Mouse (Mus musculus) limb, embryonic 10.5 days (tissue): Measurements from ENCODE around the gene Cdkn1c. TPM values are rescaled to one million over a fixed set of nuclear protein-coding genes. Genes with fewer than 3 reads are reported as not detected.

Experiments used
- DNase-seq: peaks from one replicate; pipeline ENCODE4 v3.0.0-alpha.2; 2017; ENCODE audit warnings: low spot score
- H3K27ac ChIP-seq: fragments of 300-500 bp; sonication (generic); 2 replicates; pipeline ENCODE4 v1.5.1; 2016; ENCODE audit warnings: mild to moderate bottlenecking
- H3K27me3 ChIP-seq: fragments of 300-500 bp; sonication (generic); 2 replicates; pipeline ENCODE4 v1.6.1; 2016; ENCODE audit warnings: low read depth, mild to moderate bottlenecking; ENCODE audit not compliant: poor library complexity, severe bottlenecking
- H3K36me3 ChIP-seq: fragments of 300-500 bp; sonication (generic); 2 replicates; pipeline ENCODE4 v1.6.1; 2016; ENCODE audit warnings: mild to moderate bottlenecking, moderate library complexity
- H3K4me1 ChIP-seq: fragments of 300-500 bp; sonication (generic); 2 replicates; pipeline ENCODE4 v1.6.1; 2016
- H3K4me3 ChIP-seq: fragments of 300-500 bp; sonication (generic); 2 replicates; pipeline ENCODE4 v1.5.1; 2016; ENCODE audit warnings: mild to moderate bottlenecking, moderate library complexity
- H3K9me3 ChIP-seq: fragments of 300-500 bp; sonication (generic); replicated peaks from 2 replicates; pipeline ENCODE4 v1.6.1; 2016; ENCODE audit warnings: mild to moderate bottlenecking
- WGBS: fragments of 180-500 bp; shearing (Covaris S2); methylation state at CpG from one replicate; pipeline ENCODE4 v1.1.7; 2016; 5-methylcytosine and 5-hydroxymethylcytosine counted together
- polyA plus RNA-seq: library from polyadenylated mRNA; unstranded; fragments of >200 nt; fragmentation: Nextera tagmentation; extraction: Ambion mirVana; gene quantifications from 2 replicates; pipeline ENCODE4 v1.2.1, GENCODE M21; 2016

Gene Cdkn1c
- polyA plus RNA-seq, 1 experiment from 2014 or later: 593 TPM

DNA sequence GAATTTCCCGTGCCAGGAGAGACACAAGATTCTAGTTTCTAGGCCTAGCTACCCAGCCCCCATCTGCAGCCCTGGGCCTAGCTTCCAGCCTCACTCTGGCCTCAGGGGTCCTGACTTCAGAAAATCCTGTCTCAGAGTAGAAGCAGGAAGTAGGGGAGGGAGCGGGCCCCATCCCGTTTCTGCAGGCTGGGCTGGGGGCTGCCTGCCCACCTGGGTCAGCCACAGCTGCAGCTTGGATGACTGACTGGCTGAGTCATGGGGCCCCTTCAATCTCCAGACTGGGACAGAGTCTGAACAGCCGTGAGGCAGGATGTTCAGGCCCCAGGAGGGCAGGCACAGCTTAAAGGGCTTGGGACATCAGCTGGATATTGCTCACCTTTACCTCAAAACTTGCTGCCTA is 45.8 kb downstream of the Cdkn1c start:
- H3K4me3 ChIP-seq: no peak overlapping the region
- 46% methylated on average over 4 of the region's 4 CpGs for WGBS
- peak overlapping the region; percentile 81 for H3K27ac ChIP-seq
- H3K9me3 ChIP-seq: no peaks in the 10 kb centered on the region
- H3K36me3 ChIP-seq: no peaks in the 10 kb centered on the region
- H3K27me3 ChIP-seq: no peaks in the 10 kb centered on the region
- peak; percentile 50 for DNase-seq
- peaks cover 36% of the 10 kb centered on the region for H3K4me1 ChIP-seq

DNA sequence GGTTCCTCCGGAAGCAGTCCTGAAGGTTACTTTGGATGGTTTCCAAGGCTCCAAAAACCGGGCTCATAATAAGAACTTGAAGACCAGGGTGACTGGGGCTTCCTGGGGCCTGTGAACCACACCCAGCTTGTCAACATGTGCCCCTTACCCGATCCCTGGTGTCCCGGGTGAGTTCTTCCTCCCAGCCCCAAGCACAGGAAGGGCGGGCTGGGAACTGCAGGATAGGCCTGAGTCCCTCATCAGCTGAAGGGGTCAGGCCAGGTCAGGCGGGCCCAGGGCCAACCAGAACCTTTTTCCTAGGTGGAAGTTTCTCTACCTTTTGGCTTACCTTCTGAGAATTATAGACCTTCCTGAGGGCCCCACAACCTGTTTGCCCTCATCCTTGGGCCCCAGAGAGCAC is 48.2 kb downstream of the Cdkn1c start:
- Histone ChIP-seq H3K4me3 (no peak overlapping the region), H3K4me1 (peaks cover 54% of the 10 kb centered on the region), H3K9me3 (no peaks in the 10 kb centered on the region), H3K27ac (no peak overlapping the region), H3K36me3 (no peaks in the 10 kb centered on the region), H3K27me3 (no peaks in the 10 kb centered on the region)
- WGBS: 74% methylated on average over 6 of the region's 6 CpGs
- no peak for DNase-seq

DNA sequence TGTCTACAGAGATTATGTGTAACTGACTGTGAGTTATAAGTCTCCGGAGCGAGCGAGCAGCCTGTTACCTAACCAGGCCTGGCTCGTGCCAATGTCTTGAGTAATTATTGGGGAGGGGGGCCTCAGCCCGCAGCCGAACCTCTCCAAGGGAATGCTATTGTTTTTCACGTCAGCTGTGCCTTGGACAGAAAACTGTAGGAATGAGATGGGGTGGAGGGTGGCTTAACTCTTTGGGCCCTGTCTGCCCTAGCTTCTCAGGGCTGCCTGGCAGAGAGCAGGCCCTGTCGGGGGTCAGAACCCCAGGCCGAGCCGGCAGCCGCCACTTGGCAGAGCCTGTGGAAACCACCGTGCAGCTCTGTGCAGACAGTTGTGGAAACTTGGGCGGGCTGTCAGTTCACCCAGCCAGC is 52.2 kb downstream of the Cdkn1c start:
- no peak overlapping the region for H3K4me3 ChIP-seq
- peaks cover 31% of the 10 kb centered on the region for H3K4me1 ChIP-seq
- H3K27ac ChIP-seq: peak overlapping the region; percentile 78
- WGBS: 73% methylated on average over 13 of the region's 13 CpGs
- H3K9me3 ChIP-seq: no peaks in the 10 kb centered on the region
- no peak for DNase-seq
- H3K36me3 ChIP-seq: no peaks in the 10 kb centered on the region
- no peaks in the 10 kb centered on the region for H3K27me3 ChIP-seq

Other genes with a start within 250 kb of the Cdkn1c start
- 0.25 and 0.53 TPM in 2 replicates for gene Slc22a18, start 12.7 kb upstream of the Cdkn1c start, polyA plus RNA-seq
- 2.6 and 3.1 TPM in 2 replicates for gene Phlda2, start 42.1 kb upstream of the Cdkn1c start, polyA plus RNA-seq
- 385 and 410 TPM in 2 replicates for gene Nap1l4, start 88.1 kb upstream of the Cdkn1c start, polyA plus RNA-seq
- 79.2 and 88.3 TPM in 2 replicates for gene Cars, start 139.0 kb upstream of the Cdkn1c start, polyA plus RNA-seq
- gene Tnfrsf26, start 167.7 kb upstream of the Cdkn1c start, polyA plus RNA-seq: 0.09 and 0.20 TPM in 2 replicates
- gene Tnfrsf22, start 188.6 kb upstream of the Cdkn1c start, polyA plus RNA-seq: 9.3 and 9.8 TPM in 2 replicates
- gene Tnfrsf23, start 224.8 kb upstream of the Cdkn1c start, polyA plus RNA-seq: 0.25 TPM in 1 of 2 replicates, not detected in the other